Mouse (Mus musculus): ENCODE results near the gene Olfr1154.

GRCm38 (mm10) chr2:87905066-87905465, at the start of gene Olfr1154:
- TF ChIP-seq FLI1 (IDR thresholded peaks at IDR 0.05; ENCODE audit: low read length) (no peak), GATA1 (IDR thresholded peaks at IDR 0.05; ENCODE audit: borderline replicate concordance, low read length) (no peak)

Measured in megakaryocyte, embryonic 14.5 days (primary cell).